Mouse (Mus musculus) ES-Bruce4 (cell line): ENCODE results near the gene Nkx2-3.
A peak's percentile ranks its signal among the peaks of the same experiment; 100 is the strongest.

Source experiments
- CTCF ChIP-seq: IDR thresholded peaks from one replicate; pipeline ENCODE4 v1.8.1; 2011; ENCODE audit warnings: low read depth, low read length
- POLR2A ChIP-seq: IDR thresholded peaks from one replicate; pipeline ENCODE4 v1.8.1; 2011; ENCODE audit warnings: low read length; ENCODE audit not compliant: insufficient read depth

DNA sequence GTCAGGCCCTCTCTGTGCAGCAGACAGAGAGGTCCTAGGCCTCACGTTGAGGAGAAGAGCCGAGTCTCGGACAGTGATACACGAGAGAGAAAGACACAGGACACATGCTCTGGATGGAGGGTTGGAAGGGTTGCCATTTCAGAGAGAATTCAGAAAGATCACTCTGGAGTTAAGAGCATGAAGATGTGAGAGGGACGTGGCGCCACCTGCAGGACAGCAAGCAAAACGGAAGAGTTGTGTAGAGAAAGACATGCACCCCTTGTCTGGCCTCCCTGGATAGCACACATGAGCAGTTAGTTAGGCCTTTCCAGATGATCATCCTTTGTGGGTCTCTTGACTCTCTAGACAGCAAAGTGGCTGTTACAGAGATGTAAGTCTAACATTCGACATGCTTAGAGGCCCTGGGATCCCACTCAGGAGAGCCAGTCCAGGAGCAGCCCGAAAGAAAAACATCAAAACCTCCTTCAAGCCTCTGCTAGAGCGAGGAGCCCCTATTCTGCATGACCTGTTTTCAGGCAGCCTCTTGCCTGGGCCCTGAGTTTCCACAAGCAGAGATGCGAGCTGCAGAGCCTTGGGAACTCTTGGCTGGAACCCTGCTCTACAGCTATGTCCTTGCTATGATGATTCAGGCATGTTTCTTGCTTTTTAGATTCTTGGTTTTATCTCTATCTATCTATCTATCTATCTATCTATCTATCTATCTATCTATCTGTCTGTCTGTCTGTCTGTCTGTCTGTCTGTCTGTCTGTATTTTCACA, 43.8 kb downstream of the Nkx2-3 start:
- peak; percentile 93 for TF ChIP-seq CTCF
- TF ChIP-seq POLR2A: no peak
